21 mouse cellular contexts compared by ENCODE assay signal in the genomic region with DNA sequence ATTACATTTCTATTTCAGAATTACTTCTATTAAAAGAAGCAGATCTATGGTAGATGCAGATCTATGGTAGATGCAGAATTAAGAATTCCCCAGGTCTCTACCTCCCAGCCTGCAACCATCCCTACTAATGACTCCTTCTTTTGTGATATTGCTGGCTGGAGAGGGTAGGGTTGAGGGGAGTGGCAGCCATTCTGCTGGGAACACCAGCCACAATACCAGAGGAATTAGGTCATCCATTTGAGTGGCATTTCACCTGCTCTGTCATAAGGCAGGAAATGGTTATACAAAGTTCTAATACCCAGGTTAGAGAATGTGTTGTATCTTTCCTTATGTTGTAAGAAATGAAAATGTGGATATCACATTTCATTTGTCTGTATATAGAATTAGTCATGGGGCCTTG. TPM values are rescaled to one million over a fixed set of nuclear protein-coding genes. Genes with fewer than 3 reads are reported as not detected.
"Had no signal": no experiment of that assay in that cellular context is flagged by ENCODE, and none has a peak within 500 bp of the region (broad histone marks: within the 10 kb centered on the region; RNA-seq: fewer than 3 reads in every experiment).

No protein-coding gene starts in this region.

- H3K4me3 ChIP-seq: liver, embryonic 12.5 days; lung, embryonic 15.5 days; midbrain, embryonic 10.5 days; midbrain, embryonic 12.5 days; myocyte; neural tube, embryonic 13.5 days; neural tube, embryonic 15.5 days; stomach, embryonic 15.5 days had no signal

- H3K36me3 ChIP-seq: liver, embryonic 12.5 days; lung, embryonic 15.5 days; midbrain, embryonic 10.5 days; midbrain, embryonic 12.5 days; neural tube, embryonic 13.5 days; neural tube, embryonic 15.5 days; stomach, embryonic 15.5 days had no signal

- ATAC-seq: liver, embryonic 12.5 days; midbrain, embryonic 16.5 days had no signal

- H3K9ac ChIP-seq: liver, embryonic 12.5 days; liver, embryonic 14.5 days; lung, embryonic 15.5 days; midbrain, embryonic 12.5 days; neural tube, embryonic 13.5 days; neural tube, embryonic 15.5 days; stomach, embryonic 15.5 days had no signal

- H3K9me3 ChIP-seq: liver, embryonic 12.5 days; lung, embryonic 15.5 days; midbrain, embryonic 10.5 days; midbrain, embryonic 12.5 days; neural tube, embryonic 13.5 days; neural tube, embryonic 15.5 days; stomach, embryonic 15.5 days had no signal

- H3K27me3 ChIP-seq: lung, embryonic 15.5 days; neural tube, embryonic 15.5 days; stomach, embryonic 15.5 days had no signal

- H3K27ac ChIP-seq: liver, embryonic 12.5 days; liver, embryonic 14.5 days; lung, embryonic 15.5 days; midbrain, embryonic 10.5 days; midbrain, embryonic 12.5 days; neural tube, embryonic 13.5 days; neural tube, embryonic 15.5 days; stomach, embryonic 15.5 days had no signal

- H3K4me1 ChIP-seq: liver, embryonic 12.5 days; lung, embryonic 15.5 days; midbrain, embryonic 10.5 days; midbrain, embryonic 12.5 days; neural tube, embryonic 13.5 days; neural tube, embryonic 15.5 days; stomach, embryonic 15.5 days had no signal

- DNase-seq: lung, adult 18-20 months; lung, postnatal 10 days; lung, postnatal 4 days; midbrain, embryonic 14.5 days; right cerebral cortex, postnatal 14 days; right cerebral cortex, postnatal 4 days; spleen, adult 18-20 months; thymus, adult 2 months; thymus, postnatal 25 days; thymus, postnatal 4 days had no signal

- H3K4me2 ChIP-seq: liver, embryonic 12.5 days; lung, embryonic 15.5 days; midbrain, embryonic 12.5 days; neural tube, embryonic 13.5 days; neural tube, embryonic 15.5 days; stomach, embryonic 15.5 days had no signal

RNA-seq across cellular contexts. Expression of gene Jaml, which starts 9.1 kb away (rescaled TPM):
- polyA plus RNA-seq: liver, embryonic 12.5 days; myocyte had no signal

RNA-seq across cellular contexts. Expression of gene Scn2b, which starts 29.5 kb away (rescaled TPM):
- total RNA-seq: megakaryocyte-erythroid progenitor cell, adult 5-6 weeks had no signal
- polyA plus RNA-seq: myocyte had no signal

RNA-seq across cellular contexts. Expression of gene Mpzl3, which starts 33.1 kb away (rescaled TPM):
- total RNA-seq: megakaryocyte-erythroid progenitor cell, adult 5-6 weeks had no signal

RNA-seq across cellular contexts. Expression of gene Mpzl2, which starts 48.4 kb away (rescaled TPM):
- total RNA-seq: megakaryocyte-erythroid progenitor cell, adult 5-6 weeks had no signal
- polyA plus RNA-seq: myocyte had no signal

RNA-seq across cellular contexts. Expression of gene Scn4b, which starts 50.2 kb away (rescaled TPM):
- polyA plus RNA-seq: myocyte had no signal
